Mouse (Mus musculus) midbrain, embryonic 16.5 days (tissue): ENCODE data around the gene Ppef2. TPM values are rescaled to one million over a fixed set of nuclear protein-coding genes. Genes with fewer than 3 reads are reported as not detected.
"Not testable (repeated sequence)": the region's sequence is repeated elsewhere in the genome, so short reads cannot be mapped to it uniquely, and the experiment has no call there.

Experiments used
- ATAC-seq: fragments of 200-750 bp; cut with Nextera tagmentation; 2 replicates; pipeline ENCODE4 v1.8.0; 2017; ENCODE audit warnings: moderate TSS enrichment
- H3K27ac ChIP-seq: fragments of 300-500 bp; sonication (generic); 2 replicates; pipeline ENCODE4 v1.5.1; 2014; ENCODE audit warnings: mild to moderate bottlenecking, low read length, mixed read lengths
- H3K27me3 ChIP-seq: fragments of 300-500 bp; sonication (generic); 2 replicates; pipeline ENCODE4 v1.6.1; 2014; ENCODE audit warnings: low read depth, low read length, mixed read lengths; ENCODE audit not compliant: control insufficient read depth, insufficient read depth
- H3K36me3 ChIP-seq: fragments of 300-500 bp; sonication (generic); 2 replicates; pipeline ENCODE4 v1.6.1; 2014; ENCODE audit warnings: mild to moderate bottlenecking, low read length, moderate library complexity, mixed read lengths; ENCODE audit not compliant: control insufficient read depth, insufficient read depth
- H3K4me1 ChIP-seq: fragments of 300-500 bp; sonication (generic); 2 replicates; pipeline ENCODE4 v1.6.1; 2014; ENCODE audit warnings: mild to moderate bottlenecking, low read length, mixed read lengths; ENCODE audit not compliant: control insufficient read depth, insufficient read depth
- H3K4me2 ChIP-seq: fragments of 300-500 bp; sonication (generic); 2 replicates; pipeline ENCODE4 v1.6.1; 2014; ENCODE audit warnings: mild to moderate bottlenecking, low read length, mixed read lengths
- H3K4me3 ChIP-seq: fragments of 300-500 bp; sonication (generic); 2 replicates; pipeline ENCODE4 v1.5.1; 2014; ENCODE audit warnings: low read depth, mild to moderate bottlenecking, low read length, moderate library complexity, mixed read lengths
- H3K9ac ChIP-seq: fragments of 300-500 bp; sonication (generic); 2 replicates; pipeline ENCODE4 v1.6.1; 2014; ENCODE audit warnings: low read depth, low read length, mixed read lengths
- H3K9me3 ChIP-seq: fragments of 300-500 bp; sonication (generic); replicated peaks from 2 replicates; pipeline ENCODE4 v1.6.1; 2014; ENCODE audit warnings: mild to moderate bottlenecking, low read length, mixed read lengths; ENCODE audit not compliant: control insufficient read depth, poor library complexity, severe bottlenecking
- WGBS: fragments of 180-500 bp; shearing (Covaris S2); extraction: QIAGEN DNeasy Blood & Tissue Kit; methylation state at CpG from one replicate; pipeline ENCODE4 v1.1.7; 2014; 5-methylcytosine and 5-hydroxymethylcytosine counted together
- polyA plus RNA-seq: library from polyadenylated mRNA; unstranded; fragments of >200 nt; fragmentation: Nextera tagmentation; extraction: Ambion mirVana; gene quantifications from 2 replicates; pipeline ENCODE4 v1.2.1, GENCODE M21; 2015

The Ppef2 gene
- polyA plus RNA-seq, 1 experiment from 2014 or later: 0.84 TPM

DNA sequence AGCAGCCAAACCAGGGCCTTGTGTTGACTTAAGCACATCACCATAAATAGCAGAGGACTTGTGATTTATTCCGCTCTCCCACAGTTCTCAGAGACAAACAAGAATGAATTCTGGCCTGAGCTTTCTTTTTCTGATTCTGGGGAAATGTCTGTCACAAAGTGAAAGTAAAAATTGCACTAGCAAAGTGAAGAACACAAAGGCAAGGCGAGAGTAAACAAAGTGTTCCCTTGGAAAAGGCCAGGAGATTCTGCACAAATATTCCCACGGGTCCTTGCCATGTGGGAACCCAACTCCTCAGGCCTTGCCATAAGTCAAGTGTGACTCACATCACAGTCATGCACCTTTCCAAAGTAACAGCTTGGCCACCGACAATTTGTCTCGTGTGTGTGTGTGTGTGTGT, 50.4 kb downstream of the Ppef2 start:
- H3K4me1 ChIP-seq: no peaks in the 10 kb centered on the region
- H3K27me3 ChIP-seq: no peaks in the 10 kb centered on the region
- no peak overlapping the region for H3K9ac ChIP-seq
- 95% methylated on average over 5 of the region's 5 CpGs for WGBS
- no peak overlapping the region for H3K4me2 ChIP-seq
- peaks cover 29% of the 10 kb centered on the region for H3K36me3 ChIP-seq
- ATAC-seq: no peak
- H3K9me3 ChIP-seq: no peaks in the 10 kb centered on the region
- H3K4me3 ChIP-seq: no peak overlapping the region
- no peak overlapping the region for H3K27ac ChIP-seq

DNA sequence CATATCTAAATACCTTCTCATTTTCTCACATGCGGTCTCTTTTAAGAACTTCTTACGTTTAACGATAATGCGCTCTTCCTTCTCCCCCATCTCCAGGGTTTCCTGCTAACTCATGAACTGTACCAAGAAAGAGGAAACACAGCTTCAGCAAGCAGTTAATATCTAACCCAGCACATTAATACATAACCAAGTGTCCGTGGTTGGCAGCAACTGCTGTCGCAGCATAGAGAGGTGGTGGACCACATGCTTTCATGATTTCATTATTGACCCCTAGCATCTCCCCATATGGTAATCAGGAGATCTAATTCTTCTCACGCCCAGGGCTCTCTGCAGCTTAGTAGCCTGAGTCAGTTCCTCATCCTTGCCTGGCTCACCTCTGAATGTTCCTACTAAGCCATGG, 50.9 kb downstream of the Ppef2 start:
- no peaks in the 10 kb centered on the region for H3K9me3 ChIP-seq
- ATAC-seq: no peak
- H3K9ac ChIP-seq: no peak overlapping the region
- 96% methylated on average over 7 of the region's 7 CpGs for WGBS
- H3K4me1 ChIP-seq: no peaks in the 10 kb centered on the region
- peaks cover 33% of the 10 kb centered on the region for H3K36me3 ChIP-seq
- no peak overlapping the region for H3K4me2 ChIP-seq
- H3K4me3 ChIP-seq: no peak overlapping the region
- no peak overlapping the region for H3K27ac ChIP-seq
- H3K27me3 ChIP-seq: no peaks in the 10 kb centered on the region

DNA sequence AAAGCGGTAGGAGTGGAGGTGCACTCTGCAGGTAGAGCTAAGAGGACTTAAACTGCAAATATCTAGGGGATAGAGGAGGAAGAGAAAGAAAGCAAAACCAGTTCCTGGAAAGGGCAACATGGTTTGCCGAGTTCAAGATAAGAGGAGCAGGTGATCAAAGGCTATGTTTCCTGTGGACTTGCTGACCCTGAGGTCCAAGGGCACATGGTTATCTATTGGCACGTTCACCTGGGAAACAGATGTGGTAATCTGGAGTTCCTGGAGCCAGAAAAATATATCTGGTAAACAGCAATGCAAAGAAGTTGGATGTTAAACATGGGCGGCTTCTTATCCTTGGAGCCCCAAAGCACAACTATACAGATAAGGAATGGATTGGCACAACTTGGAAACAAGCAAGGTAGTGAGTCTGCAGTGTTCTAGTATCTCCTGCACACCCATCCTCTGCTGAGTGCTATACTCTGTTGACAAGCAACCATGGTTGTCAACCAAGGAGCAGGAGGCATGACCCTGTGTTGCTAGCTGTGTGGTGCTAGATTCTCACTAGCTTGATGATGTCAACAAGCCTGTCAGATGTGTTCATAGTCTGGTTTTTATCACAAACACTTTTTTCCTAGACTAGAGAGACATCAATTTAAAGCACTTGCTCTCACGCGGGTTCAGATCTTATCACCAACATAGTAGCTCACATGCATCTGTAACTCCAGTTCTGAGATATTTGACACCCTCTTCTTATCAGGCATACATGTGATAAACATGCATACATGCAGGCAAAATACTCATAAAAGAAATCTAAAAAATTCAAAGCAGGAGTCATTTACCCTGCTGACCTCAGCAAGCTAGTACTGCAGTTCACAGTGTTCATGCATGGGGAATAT, 51.7 kb downstream of the Ppef2 start:
- 91% methylated on average over 6 of the region's 6 CpGs for WGBS
- no peak for ATAC-seq
- H3K36me3 ChIP-seq: peaks cover 40% of the 10 kb centered on the region
- H3K9ac ChIP-seq: no peak overlapping the region
- no peaks in the 10 kb centered on the region for H3K4me1 ChIP-seq
- no peak overlapping the region for H3K4me2 ChIP-seq
- H3K4me3 ChIP-seq: no peak overlapping the region
- no peak overlapping the region for H3K27ac ChIP-seq
- no peaks in the 10 kb centered on the region for H3K27me3 ChIP-seq
- no peaks in the 10 kb centered on the region for H3K9me3 ChIP-seq

DNA sequence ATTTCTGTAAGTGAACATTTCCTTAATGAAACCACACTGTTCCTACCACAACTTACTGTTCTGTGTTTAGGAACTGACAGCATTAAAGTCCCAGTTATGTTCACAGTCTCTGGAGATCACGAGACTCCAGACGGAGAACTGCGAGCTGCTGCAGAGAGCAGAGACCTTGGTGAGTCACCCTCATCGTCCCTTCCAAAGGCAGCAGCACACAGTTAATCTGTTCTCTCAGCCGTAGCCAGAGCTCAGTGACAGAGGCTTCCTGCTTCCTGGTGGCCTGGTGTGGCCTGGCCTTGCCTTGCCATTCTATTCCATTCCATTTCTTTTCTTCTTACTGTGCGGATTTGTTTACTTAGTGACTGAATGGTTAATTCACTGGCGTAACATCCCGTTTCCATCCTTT, 57.8 kb downstream of the Ppef2 start:
- ATAC-seq: no peak
- H3K4me2 ChIP-seq: no peak overlapping the region
- peaks cover 42% of the 10 kb centered on the region for H3K36me3 ChIP-seq
- WGBS: 66% methylated on average over 8 of the region's 8 CpGs
- no peaks in the 10 kb centered on the region for H3K9me3 ChIP-seq
- H3K9ac ChIP-seq: no peak overlapping the region
- H3K27ac ChIP-seq: peak overlapping the region; percentile 11; the same call in 1 of the 2 replicates
- H3K27me3 ChIP-seq: no peaks in the 10 kb centered on the region
- H3K4me3 ChIP-seq: no peak overlapping the region
- 0 out of 2 replicates have a peak, but pooled peaks cover 3% of the 10 kb centered on the region for H3K4me1 ChIP-seq

DNA sequence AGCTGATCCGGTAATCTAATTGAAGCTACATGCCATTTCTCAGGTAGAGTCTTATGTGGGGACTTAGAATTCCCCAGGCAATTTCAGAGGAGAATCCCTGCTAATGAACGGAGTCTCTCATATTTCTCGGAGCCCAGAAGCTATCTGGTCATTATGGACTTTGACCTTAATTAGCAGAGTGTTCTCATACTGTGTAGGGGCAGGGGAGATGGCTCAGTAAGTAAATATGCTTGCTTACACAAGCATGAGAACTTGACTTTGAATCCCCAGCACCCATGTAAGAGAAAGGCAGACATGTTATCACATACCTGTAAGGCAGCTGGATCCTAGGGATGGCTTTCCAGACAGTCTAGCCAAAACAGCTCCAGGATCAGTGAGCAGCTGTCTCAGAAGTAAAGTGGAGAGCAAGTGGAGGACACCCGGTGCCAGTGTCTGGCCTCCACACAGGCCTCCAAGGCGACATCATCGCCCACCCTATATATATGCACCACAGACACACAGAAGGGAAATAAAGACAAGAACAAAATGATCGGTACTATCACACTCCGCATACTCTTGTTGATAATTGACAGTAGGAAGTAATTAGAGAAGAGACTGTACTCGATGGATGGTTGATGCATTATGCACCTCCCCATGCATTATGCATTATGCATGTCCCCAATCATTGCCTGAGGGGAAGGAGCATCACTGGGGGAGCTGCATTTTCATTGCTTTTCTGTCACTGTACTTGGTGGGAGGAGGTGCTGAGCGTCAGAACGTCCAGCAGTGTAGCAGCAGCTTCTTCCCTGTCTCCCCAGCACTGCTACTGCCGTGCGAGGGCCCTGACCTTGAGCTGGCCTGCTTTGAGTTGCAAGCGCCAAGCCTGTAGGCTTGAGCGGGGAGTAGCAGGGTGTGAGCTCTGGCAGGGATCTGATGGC, 58.9 kb downstream of the Ppef2 start:
- ATAC-seq: peak; percentile 87
- Histone ChIP-seq H3K27ac (peak overlapping the region; percentile 8; the same call in 1 of the 2 replicates), H3K4me2 (no peak overlapping the region), H3K9me3 (no peaks in the 10 kb centered on the region), H3K4me1 (0 out of 2 replicates have a peak, but pooled peaks cover 3% of the 10 kb centered on the region), H3K4me3 (no peak overlapping the region), H3K36me3 (peaks cover 45% of the 10 kb centered on the region), H3K27me3 (no peaks in the 10 kb centered on the region), H3K9ac (no peak overlapping the region)
- WGBS: 50% methylated on average over 15 of the region's 15 CpGs

DNA sequence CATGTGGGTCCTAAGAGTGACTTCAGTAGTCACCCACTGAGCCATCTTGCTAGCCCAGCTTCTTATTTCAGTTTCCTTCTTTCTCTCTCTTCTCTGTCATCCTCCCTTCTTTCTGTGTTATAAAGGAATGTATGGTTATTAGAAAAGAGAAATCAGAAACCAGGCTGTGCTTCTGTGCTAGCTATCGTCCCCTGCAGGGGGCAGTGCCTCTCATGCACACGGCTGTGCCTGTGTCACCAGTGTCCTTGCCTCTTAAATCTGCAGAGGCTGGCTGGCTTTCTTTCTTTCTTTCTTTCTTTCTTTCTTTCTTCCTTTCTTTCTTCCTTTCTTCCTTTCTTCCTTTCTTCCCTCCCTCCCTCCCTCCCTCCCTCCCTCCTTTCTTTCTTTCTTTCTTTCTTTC, 60.4 kb downstream of the Ppef2 start:
- H3K27ac ChIP-seq, H3K27me3 ChIP-seq, H3K9me3 ChIP-seq, H3K4me2 ChIP-seq, H3K4me1 ChIP-seq, H3K4me3 ChIP-seq, H3K9ac ChIP-seq: not testable (repeated sequence)
- 0 out of 2 replicates have a peak, but pooled peaks have one; percentile 54 for ATAC-seq
- H3K36me3 ChIP-seq: peaks cover 39% of the 10 kb centered on the region
- whole genome bisulfite sequencing: 45% methylated on average over 2 of the region's 2 CpGs

DNA sequence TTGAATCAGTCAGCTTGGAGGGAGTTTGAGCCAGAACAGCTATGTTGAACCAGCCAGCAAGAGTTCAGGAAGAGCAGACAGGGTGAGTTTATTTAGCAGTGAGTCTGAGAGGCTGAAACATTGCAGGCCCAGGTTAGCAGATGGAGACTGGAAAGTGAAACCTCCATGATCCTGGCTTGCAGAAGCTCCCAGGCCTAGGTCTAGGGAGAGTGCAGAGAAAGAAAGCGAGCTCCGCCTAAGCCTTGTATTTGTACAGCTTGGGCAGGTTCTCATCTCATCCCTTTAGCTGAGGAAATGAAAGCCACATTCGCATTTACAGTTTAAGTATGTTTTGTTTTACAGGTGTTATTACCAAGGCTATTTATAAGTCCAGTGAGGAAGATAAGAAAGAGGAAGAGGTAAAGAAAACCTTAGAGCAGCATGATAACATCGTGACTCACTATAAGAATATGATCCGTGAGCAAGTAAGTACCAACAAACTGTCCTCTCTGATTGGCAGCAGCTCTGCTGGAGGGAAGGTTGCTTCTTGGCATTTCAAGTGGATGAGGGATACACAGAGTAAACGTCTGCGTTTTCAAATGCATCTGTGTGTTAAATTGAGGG, 67.1 kb downstream of the Ppef2 start:
- no peak overlapping the region for H3K4me2 ChIP-seq
- WGBS: 98% methylated on average over 7 of the region's 7 CpGs
- no peak overlapping the region for H3K9ac ChIP-seq
- no peak overlapping the region for H3K27ac ChIP-seq
- ATAC-seq: no peak
- H3K36me3 ChIP-seq: peaks cover 36% of the 10 kb centered on the region
- no peak overlapping the region for H3K4me3 ChIP-seq
- H3K9me3 ChIP-seq: no peaks in the 10 kb centered on the region
- H3K27me3 ChIP-seq: no peaks in the 10 kb centered on the region
- H3K4me1 ChIP-seq: no peaks in the 10 kb centered on the region

DNA sequence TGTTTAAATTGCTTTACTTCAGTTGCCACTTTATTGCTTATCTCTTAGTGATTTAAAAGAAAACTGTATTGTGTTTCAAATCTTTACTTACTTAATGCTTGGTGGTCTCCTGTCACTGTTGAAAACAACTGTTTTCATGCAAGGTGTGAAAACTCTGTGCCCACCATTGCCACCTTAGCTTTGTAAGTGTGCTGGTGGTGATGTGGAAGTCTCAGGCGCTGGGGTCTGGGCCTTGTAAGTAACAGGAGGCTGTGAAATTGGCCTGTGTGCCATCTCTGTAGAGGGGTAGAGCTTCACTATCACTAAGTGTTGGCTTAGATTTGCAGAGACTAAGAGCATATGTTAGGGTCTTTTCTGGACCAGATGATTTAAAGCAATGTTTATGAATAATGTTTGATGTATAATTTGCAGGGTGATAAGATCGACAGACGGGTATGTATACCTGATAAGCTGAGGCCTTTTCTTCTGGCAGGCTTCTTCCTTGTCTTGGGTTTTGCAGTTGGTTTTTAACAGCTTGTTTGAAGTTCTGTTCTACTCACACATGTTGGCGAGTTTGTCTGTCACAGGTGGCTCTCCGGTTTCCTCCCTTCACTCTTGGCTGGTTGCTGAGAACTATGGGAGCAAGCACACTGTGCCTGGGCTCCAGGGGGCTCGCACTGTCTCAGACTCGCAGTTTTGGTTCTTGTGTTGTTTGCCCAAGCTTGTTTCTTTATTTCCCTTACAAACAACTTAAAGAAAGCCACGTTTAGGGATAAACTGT, 72.8 kb downstream of the Ppef2 start:
- no peak overlapping the region for H3K4me3 ChIP-seq
- H3K9me3 ChIP-seq: no peaks in the 10 kb centered on the region
- no peaks in the 10 kb centered on the region for H3K27me3 ChIP-seq
- no peak overlapping the region for H3K4me2 ChIP-seq
- H3K27ac ChIP-seq: no peak overlapping the region
- peaks cover 36% of the 10 kb centered on the region for H3K36me3 ChIP-seq
- no peak for ATAC-seq
- no peaks in the 10 kb centered on the region for H3K4me1 ChIP-seq
- WGBS: 91% methylated on average over 8 of the region's 8 CpGs
- H3K9ac ChIP-seq: no peak overlapping the region
